ENCODE assay signal across 8 mouse cellular contexts in the genomic region with DNA sequence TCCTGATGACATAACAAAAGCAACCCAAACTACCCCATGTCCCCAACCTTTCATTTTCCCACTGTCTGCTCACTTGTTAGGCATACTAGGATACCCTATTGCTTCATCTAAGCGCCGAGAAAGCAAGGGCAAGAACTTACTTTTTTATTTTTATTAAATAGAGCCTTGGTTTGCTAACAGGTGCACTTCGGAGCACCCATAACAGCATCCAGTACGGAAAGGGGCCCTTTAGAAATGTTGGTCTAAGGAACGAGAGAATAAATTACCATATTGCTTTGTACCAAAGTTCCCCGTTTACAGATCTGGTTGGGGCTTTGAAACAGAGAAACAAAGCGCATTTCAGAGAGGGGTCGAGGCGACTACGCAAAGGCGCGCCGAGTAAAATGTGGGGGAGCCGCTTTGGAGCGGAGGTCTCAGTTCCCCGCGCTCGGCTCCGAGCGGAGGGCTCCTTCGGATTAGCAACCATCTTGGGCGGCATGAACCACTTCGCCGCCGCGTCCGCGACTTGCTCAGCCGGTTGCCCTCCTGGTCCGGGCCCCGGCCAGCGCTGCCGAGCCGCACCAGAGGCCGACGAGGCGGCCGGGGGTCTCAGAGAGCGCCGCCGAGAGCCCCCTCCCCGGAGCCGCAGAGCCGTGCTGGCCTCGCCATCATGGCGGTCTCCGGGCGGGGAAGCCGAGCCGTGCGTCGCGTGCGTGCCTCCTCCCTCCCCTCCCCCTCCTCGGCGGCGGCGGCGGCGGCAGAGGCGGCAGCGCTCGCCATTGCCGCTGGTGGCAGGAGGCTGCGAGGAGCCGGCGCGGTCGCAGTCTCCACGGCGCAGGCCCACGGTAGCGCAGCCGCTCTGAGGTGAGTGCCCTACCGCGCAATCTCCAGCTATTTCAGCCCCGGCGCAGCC. TPM values are rescaled to one million over a fixed set of nuclear protein-coding genes. Genes with fewer than 3 reads are reported as not detected.
DNase-seq lines count a peak whose midpoint lies in the region; ATAC-seq lines count a peak whose summit lies in the region.

A gene (plus strand): TSS at position 718 of the 892 bp plus-strand sequence.

- DNase-seq in adrenal gland, adult 2 months, result peak; percentile 96
- DNase-seq in embryo, embryonic 11 days, result peak; percentile 94
- DNase-seq in gastrocnemius, postnatal 25 days, result peak; percentile 94
- peak; percentile 74 to 88 for DNase-seq in left cerebral cortex, adult 9 months (ENCODE audit: low spot score in 2 of 2)
- DNase-seq in right cerebral cortex, adult 2 months (ENCODE audit: low spot score in 2 of 2), result peak; percentile 87 to 92
- DNase-seq in urinary bladder, postnatal 10 days (ENCODE audit: low spot score), result peak; percentile 65

- peak; percentile 81 for ATAC-seq in inflammation-experienced regulatory T-cells, adult 6 months

- no peaks in the 10 kb centered on the region for H3K27me3 ChIP-seq in megakaryocyte, embryonic 14.5 days (replicated peaks)

- peak within 1 kb of the TSS; percentile 96 for H3K4me3 ChIP-seq in megakaryocyte, embryonic 14.5 days (replicated peaks)

- H3K36me3 ChIP-seq in megakaryocyte, embryonic 14.5 days (replicated peaks; ENCODE audit: low read length), result peaks cover 11% of the 10 kb centered on the region

- H3K4me1 ChIP-seq in megakaryocyte, embryonic 14.5 days, result peaks cover 55% of the 10 kb centered on the region

- H3K9me3 ChIP-seq in megakaryocyte, embryonic 14.5 days, result no peaks in the 10 kb centered on the region

RNA-seq across cellular contexts. Expression of the gene that starts here (rescaled TPM):
- total RNA-seq in adrenal gland, adult 2 months (2021), result 10 to 100 TPM; 20.1 to 24.3 TPM
- polyA plus RNA-seq in adrenal gland, adult 2 months (2012; rRNA removed), result 10.0 and 11.0 TPM in 2 replicates
- 10 to 100 TPM in 1 of 2 experiments, 1 to 10 TPM in 1; 9.0 to 11.6 TPM for total RNA-seq in gastrocnemius, postnatal 25 days (2021)
- 10 to 100 TPM; 87.3 to 91.7 (median 87.5) TPM for polyA plus RNA-seq in inflammation-experienced regulatory T-cells, adult 6 months (2017; shearing (Covaris generic))
- 2.7 and 7.3 TPM in 2 replicates for polyA plus RNA-seq in megakaryocyte, embryonic 14.5 days (2012; ENCODE audit: insufficient read depth, low replicate concordance)

Comparison
In these comparisons a context has a peak if more than half of its experiments do, and no peak if none do; other contexts are left out.
1. Peak in every context shown above with its lines: DNase-seq, ATAC-seq and H3K4me3 ChIP-seq.